Mouse (Mus musculus): ENCODE measurements around the gene Card9.
A peak's percentile ranks its signal among the peaks of the same experiment; 100 is the strongest.

Gene Card9

GRCm38 (mm10) chr2:26359983-26360382 is 735 bp downstream of the Card9 start:
- peak; percentile 98 for DNase-seq

GRCm38 (mm10) chr2:26358667-26359320 is 1.9 kb downstream of the Card9 start:
- peak; percentile 91 for DNase-seq

- peak; percentile 90 for DNase-seq
Measured at GRCm38 (mm10) chr2:26357484-26357883, 3.2 kb downstream of the Card9 start.

- DNase-seq, result peak; percentile 91
Measured at GRCm38 (mm10) chr2:26356678-26357077, 4.0 kb downstream of the Card9 start.

- no peak for DNase-seq
Measured at GRCm38 (mm10) chr2:26356231-26356630, 4.5 kb downstream of the Card9 start.

DNA sequence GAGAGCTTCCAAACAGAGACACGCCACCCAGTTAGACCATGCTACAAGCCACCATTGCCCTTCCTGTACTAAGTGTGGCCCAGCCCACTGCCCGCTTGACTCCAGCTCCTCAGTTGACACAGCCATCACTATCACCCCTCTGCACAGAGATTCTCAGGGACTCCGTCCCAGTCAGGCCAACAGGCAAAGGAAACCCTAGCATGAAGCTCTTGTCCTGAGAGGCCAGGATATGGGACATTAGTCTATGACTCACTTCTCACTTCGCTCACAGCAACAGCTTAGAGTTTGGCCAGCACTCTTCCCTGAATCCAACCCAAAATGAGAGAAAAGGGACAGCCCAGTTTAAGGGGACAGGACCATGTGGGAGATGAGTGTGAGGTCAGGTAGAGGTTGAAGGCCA is 6.3 kb downstream of the Card9 start:
- peak; percentile 92 for DNase-seq

DNA sequence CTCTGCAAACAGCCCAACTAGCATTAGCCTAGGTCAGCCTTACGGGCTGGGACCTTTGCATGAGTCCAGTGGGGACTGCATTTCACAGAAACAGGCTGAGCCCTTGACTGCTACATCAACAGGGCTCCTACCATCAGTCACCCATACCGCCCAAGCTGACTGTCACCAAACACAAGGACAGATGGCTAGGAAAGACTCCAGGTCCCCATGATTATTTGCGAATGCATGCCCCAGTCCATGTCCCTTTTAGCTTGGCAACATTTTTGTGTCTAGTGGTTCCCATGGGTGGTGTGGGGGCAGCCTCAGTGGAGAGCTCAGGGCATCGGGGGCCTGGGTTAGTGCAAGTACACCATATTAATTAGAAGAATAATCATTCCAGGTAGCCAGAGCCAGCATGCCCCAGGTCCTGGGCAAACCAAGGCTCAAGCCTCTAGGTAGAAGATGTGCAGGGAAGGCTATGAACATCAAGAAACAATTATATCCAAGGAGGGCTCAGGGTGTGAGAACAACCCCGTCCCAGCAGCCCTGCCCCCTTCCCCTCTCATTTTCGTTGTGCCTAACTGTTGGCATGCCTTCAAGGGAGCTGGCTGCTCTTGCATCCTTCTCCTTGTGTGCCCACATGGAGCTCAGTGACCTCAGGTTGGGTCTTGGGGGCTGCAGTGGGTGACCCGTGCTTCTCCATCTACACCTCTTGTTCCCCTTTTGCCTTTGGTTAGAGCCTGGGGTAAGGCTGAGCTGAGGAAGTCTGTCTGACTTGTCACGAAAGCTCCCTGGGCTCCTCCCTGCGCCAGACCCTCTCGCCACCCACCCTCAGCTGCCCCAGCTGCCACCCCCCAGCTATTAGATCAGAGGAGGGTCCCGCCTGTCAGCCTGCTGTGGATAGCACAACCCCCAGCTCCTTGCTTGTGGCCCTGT is 7.4 kb downstream of the Card9 start:
- DNase-seq, result peak; percentile 92

DNA sequence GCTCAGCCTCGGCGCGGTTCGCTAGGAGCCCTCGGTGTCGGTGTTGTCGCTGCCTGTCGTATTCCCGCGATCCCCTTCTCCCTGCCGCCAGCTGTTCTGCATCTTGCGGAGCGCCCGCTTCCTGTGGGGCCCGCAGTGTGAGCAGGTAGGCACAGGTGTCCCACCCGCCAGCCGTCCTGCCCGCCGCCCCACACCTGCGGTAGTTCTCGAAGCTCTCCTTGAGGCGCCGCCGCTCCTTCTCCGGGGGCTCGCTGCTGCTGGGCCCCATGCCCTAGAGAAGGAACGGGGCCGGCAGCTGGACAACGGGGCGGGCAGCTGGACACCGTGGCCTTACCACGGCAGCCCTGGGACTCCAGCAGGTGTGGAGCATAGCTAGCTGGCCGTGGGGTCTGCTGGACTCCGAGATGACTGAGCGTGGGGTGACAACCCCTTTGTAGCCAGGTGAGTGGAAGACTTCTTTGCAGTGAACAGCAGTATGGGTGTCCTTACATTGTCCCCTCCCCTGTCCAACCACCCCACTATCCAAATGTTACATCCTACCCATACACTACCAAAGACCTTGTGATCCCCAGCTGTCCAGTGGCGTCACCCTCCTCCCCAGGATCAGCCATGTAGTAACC is 8.3 kb downstream of the Card9 start:
- DNase-seq, result peak; percentile 96

GRCm38 (mm10) chr2:26351358-26352290 is 9.1 kb downstream of the Card9 start, which contains the start of gene Dnlz:
Dnlz (minus strand) TSS chr2:26352110.
- DNase-seq, result peak; percentile 99

DNA sequence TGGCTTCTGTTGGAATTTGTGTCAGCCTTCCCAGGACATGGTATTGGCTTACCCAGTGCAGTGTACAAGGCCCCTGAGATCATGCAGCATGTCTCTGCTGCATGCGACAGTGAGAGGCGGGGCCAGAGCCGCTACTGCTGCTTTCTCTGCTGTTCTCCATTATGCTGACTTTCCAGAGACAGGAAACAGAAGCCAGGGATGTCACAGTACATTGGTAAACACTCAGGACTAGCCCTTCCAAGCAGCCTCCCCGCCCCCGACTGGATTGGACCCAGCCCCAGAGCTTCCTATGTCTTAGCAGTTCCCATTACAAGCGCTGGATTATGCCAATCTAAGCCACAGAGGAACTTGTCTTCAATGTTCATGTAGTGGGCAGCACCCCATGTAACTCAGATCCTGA is 12.5 kb downstream of the Card9 start:
- no peak for DNase-seq

GRCm38 (mm10) chr2:26342609-26343490 is 17.9 kb downstream of the Card9 start:
- peak; percentile 95 for DNase-seq

DNA sequence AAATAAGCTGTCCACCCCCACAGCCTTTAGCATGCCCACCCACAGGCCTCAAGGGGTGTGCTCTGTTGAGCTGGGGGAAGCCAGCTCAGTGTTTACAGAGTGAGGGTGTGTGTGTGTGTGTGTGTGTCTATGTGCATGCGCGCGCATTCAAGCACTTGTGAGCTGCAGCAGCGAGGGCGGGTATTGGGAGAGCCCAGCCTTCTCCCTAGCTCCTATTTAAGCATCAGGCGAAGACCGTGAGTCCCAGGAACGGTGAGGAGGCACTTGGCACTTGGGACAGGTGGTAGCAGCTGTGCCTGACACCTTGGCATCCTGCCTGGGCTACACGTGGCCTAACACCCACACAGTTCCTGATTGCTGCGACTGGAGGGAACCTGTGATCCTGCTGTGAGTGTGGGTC is 18.7 kb downstream of the Card9 start:
- DNase-seq, result peak; percentile 99

- peak; percentile 98 for DNase-seq
Measured at GRCm38 (mm10) chr2:26341510-26341981, 19.2 kb downstream of the Card9 start.

- peak; percentile 98 for DNase-seq
Measured at GRCm38 (mm10) chr2:26339204-26339551, 21.5 kb downstream of the Card9 start.

DNA sequence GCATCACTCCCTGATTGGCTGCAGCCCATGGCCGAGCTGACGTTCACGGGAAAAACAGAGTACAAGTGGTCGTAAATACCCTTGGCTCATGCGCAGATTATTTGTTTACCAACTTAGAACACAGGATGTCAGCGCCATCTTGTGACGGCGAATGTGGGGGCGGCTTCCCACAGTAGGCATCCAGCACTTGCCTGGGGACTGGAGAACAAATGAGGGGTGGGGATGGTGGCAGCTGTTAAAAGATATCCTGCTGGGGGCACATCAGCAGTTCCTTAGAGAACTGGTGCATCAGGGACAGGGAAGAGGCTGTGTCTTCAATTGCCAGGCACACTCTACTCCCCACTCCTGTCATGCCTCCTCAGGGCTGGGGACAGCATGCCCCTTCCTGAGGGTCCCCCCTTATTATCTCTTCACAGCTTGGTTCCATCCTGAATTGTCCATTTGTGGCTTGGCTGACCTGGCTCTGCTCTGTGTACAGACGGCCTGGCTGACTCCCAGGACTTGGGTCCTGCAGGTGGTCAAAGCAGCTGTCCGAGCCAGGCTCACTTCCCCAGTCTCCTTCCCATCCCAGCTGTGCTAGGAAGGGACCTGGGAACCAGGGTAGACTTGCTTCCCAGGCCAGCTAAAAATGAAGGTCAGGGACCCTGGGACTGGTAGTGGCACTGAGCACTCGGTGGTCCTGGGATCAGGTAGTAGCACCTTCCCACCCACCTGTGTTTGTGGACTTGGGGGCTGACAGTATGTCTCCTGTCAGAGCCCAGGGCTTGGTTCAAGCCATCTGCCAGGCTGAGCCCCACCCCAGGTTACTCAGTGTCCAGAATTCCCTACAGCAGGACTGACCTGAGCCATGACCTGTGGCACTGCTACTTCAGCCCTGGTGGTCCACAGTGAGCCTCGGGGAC is 22.2 kb downstream of the Card9 start:
- DNase-seq, result no peak

GRCm38 (mm10) chr2:26330702-26331101 is 30.0 kb downstream of the Card9 start:
- DNase-seq, result no peak

- peak; percentile 93 for DNase-seq
Measured at GRCm38 (mm10) chr2:26330056-26330468, 30.7 kb downstream of the Card9 start.

GRCm38 (mm10) chr2:26329402-26329801 is 31.3 kb downstream of the Card9 start:
- peak; percentile 99 for DNase-seq

DNA sequence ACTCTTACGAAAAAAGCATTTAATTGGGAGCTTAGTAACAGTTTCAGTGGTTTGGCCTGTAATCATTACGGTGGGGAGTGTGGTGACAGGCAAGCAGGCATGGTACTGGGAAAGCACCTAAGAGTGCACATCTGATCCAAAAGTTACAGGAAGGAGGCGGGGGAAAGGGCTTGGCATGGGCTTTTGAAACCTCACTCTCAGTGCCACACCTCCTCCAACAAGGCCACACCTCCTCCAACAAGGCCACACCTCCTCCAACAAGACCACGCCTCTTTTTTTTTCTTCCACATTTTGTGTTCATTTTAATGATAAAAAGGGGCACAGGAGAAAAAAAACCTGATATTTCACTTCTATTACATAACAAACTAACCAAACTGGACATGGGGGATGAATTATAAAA is 32.9 kb downstream of the Card9 start:
- no peak for DNase-seq

All from heart, adult 11 months (tissue).